Mouse (Mus musculus) left cerebral cortex, postnatal 14 days (tissue): ENCODE data around the gene Ctnnal1. TPM values are rescaled to one million over a fixed set of nuclear protein-coding genes. Genes with fewer than 3 reads are reported as not detected.

Experiments used
- DNase-seq, 2 experiments: peaks; one replicate each; pipeline ENCODE4 v3.0.0; 2021 to 2022; ENCODE audit warnings: low spot score in 2 of 2, mixed read lengths in 1 of 2
- intact Hi-C: fragments of 180-260 bp; cut with DNase I; formaldehyde crosslinking; loops from one replicate; pipeline ENCODE4 v1.15.1; 2025
- microRNA-seq, 2 experiments: library from miRNA; unstranded; fragments of <30 nt; microRNA quantifications; one replicate each; pipeline ENCODE4 v1.2.0; 2022
- total RNA-seq, 2 experiments: library from RNA; stranded (reverse); gene quantifications; 2 replicates each; pipeline ENCODE4 v1.2.3; 2021

Ctnnal1 gene
- total RNA-seq, 2 experiments from 2014 or later: 15.0 to 16.0 TPM

GRCm38 (mm10) chr4:56824231-56824630, 40.8 kb downstream of the Ctnnal1 start:
- DNase-seq: no peak
- intact Hi-C loops: no loop called here

- intact Hi-C loops: no loop called here
- DNase-seq: peak; percentile 33 to 66
These were observed 44.9 kb downstream of the Ctnnal1 start for GRCm38 (mm10) chr4:56820017-56820550.

- intact Hi-C loops: no loop called here
- no peak for DNase-seq
These were observed 49.9 kb downstream of the Ctnnal1 start for GRCm38 (mm10) chr4:56815131-56815530.

GRCm38 (mm10) chr4:56812096-56812495, 52.9 kb downstream of the Ctnnal1 start:
- intact Hi-C loops: no loop called here
- DNase-seq: no peak

- no peak for DNase-seq
- intact Hi-C loops: no loop called here
These were observed 53.3 kb downstream of the Ctnnal1 start for GRCm38 (mm10) chr4:56811642-56812041.

- no peak for DNase-seq
- intact Hi-C loops: no loop called here
These were observed 55.9 kb downstream of the Ctnnal1 start for GRCm38 (mm10) chr4:56809050-56809449.

GRCm38 (mm10) chr4:56802669-56803150, 62.3 kb downstream of the Ctnnal1 start:
- intact Hi-C loops: no loop called here

GRCm38 (mm10) chr4:56801907-56802668, 62.9 kb downstream of the Ctnnal1 start, which contains the start of the genes Elp1 and Fam206a:
TSS of gene Elp1 (minus strand) at chr4:56802331.
TSS of gene Fam206a (plus strand) at chr4:56802345.
- DNase-seq: peak; percentile 95 to 97
- intact Hi-C loops: no loop called here

More at GRCm38 (mm10) chr4:56802669-56803150, 62.3 kb downstream of the Ctnnal1 start:
- no peak for DNase-seq

- peak; percentile 30 to 48 for DNase-seq
- intact Hi-C loops: no loop called here
These were observed 73.6 kb downstream of the Ctnnal1 start for GRCm38 (mm10) chr4:56791373-56791772.

- no peak for DNase-seq
- intact Hi-C loops: no loop called here
These were observed 93.9 kb downstream of the Ctnnal1 start for GRCm38 (mm10) chr4:56771065-56771464.

- DNase-seq: no peak
- intact Hi-C loops: no loop called here
These were observed 96.1 kb downstream of the Ctnnal1 start for GRCm38 (mm10) chr4:56768913-56769312.

GRCm38 (mm10) chr4:56767861-56768284, 97.1 kb downstream of the Ctnnal1 start:
- intact Hi-C loops: no loop called here
- DNase-seq: peak in 1 of 2 experiments; percentile 38

Small RNAs within 50 kb of the gene (microRNA-seq; reads per million reads assigned to microRNA genes)
- gene Mir32: 36.4 to 38.0 reads per million in 2 experiments

Other genes with a start within 250 kb of the Ctnnal1 start
- gene Gm26657, start 125.1 kb downstream of the Ctnnal1 start, total RNA-seq: not detected
- under 1 TPM in 1 of 2 experiments, not detected in 1; 0.24 TPM for gene Actl7b, start 123.7 kb downstream of the Ctnnal1 start, total RNA-seq
- gene Actl7a, start 121.8 kb downstream of the Ctnnal1 start, total RNA-seq: not detected
- gene Elp1, start 62.9 kb downstream of the Ctnnal1 start, total RNA-seq: 10 to 100 TPM; 70.2 to 74.4 TPM
- 10 to 100 TPM; 21.4 to 22.7 TPM for gene Fam206a, start 62.8 kb downstream of the Ctnnal1 start, total RNA-seq
- 10 to 100 TPM; 35.3 to 39.3 TPM for gene Tmem245, start 82.2 kb upstream of the Ctnnal1 start, total RNA-seq
- gene Frrs1l, start 125.2 kb upstream of the Ctnnal1 start, total RNA-seq: 100 to 1,000 TPM; 153 to 170 TPM